Mouse (Mus musculus) small intestine, adult 2 months (tissue): ENCODE data around the gene Ccl22.

Source experiments
- CTCF ChIP-seq: fragments of 200-500 bp; IDR thresholded peaks from 2 replicates; pipeline ENCODE4 v1.5.1; 2012; ENCODE audit warnings: low read depth, mild to moderate bottlenecking, control low read depth, inconsistent platforms, low read length, moderate library complexity, mixed read lengths; ENCODE audit not compliant: insufficient replicate concordance, insufficient read length; ENCODE audit errors: extremely low read depth
- POLR2A ChIP-seq: fragments of 200-500 bp; IDR thresholded peaks from 2 replicates; pipeline ENCODE4 v1.6.1; 2012; ENCODE audit warnings: low read depth, mild to moderate bottlenecking, control low read depth, inconsistent platforms, low read length, moderate library complexity

DNA sequence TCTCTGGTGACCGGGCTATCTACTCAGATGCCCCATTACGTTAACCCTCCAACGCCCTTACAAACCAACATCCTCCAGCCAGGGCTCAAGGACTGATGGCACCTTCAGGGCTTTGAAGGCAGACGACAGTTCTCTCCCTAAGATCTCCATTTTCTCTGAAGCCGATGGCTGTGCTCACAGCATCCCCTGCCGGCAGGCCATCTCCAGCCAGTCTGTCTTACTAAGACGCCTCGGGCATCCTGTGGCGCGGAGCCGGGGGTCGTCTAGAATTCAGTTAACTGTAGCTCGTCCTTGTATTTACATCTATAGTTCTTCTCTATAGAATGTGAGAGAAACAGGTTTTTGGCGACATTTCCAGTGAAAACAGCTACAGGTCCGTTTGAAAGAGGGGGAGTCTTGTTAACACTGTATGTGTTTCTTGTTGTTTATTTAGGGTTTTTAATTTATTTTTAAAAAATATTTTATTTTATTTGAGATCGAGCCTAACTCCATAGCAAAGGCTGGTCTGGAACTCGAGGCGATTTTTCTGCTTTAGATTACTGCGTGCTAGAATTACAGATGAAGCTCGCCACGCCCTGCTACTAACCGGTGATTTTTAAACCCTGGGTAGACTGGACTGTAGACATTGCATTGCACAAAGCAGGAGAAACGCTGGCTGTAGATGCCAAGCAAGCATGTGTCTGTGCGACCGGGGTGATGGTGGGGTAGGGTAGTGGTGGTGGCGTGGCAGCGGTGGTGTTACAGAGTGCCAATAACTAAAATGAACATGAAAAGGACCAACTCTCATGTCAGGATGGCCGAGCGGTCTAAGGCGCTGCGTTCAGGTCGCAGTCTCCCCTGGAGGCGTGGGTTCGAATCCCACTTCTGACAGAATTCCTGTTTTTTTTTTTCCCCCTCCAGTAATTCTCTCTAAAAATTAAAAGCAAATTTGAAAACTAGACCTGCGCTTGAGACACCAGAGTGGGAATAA lies 42.3 kb upstream of the Ccl22 start:
- TF ChIP-seq CTCF (peak; percentile 95), POLR2A (no peak)
